Comparison of ENCODE assay signal across 8 mouse cellular contexts in genomic region chr8:84723571-84723900, GRCm38 (mm10). TPM values are rescaled to one million over a fixed set of nuclear protein-coding genes. Genes with fewer than 3 reads are reported as not detected.
DNase-seq lines count a peak whose midpoint lies in the region; ATAC-seq and TF ChIP-seq lines count a peak whose summit lies in the region.

No protein-coding gene starts in this region.

- DNase-seq in cerebellum, adult 2 months, result peak in 1 of 2 experiments; percentile 60
- DNase-seq in cerebellum, adult 11-12 months, result no peak
- peak; percentile 68 for DNase-seq in CD4-positive, CD25-positive, alpha-beta regulatory T cell, adult 2 months (ENCODE audit: low read depth, low spot score)
- DNase-seq in limb, embryonic 11.5 days (ENCODE audit: low spot score), result peak; percentile 64
- peak; percentile 71 for DNase-seq in naive thymus-derived CD4-positive, alpha-beta T cell, adult 2 months (ENCODE audit: low read depth)
- no peak for DNase-seq in gastrocnemius, adult 18-20 months (ENCODE audit: low spot score)
- no peak for DNase-seq in layer of hippocampus, postnatal 14 days (ENCODE audit: low spot score in 2 of 2)

- no peak for TF ChIP-seq POLR2A in cerebellum, adult 2 months (IDR thresholded peaks at IDR 0.05; ENCODE audit: borderline replicate concordance, insufficient read depth, low read length)

- H3K9me3 ChIP-seq in forebrain, embryonic 16.5 days (ENCODE audit: control insufficient read depth, low read length), result no peaks in the 10 kb centered on the region
- no peaks in the 10 kb centered on the region for H3K9me3 ChIP-seq in limb, embryonic 11.5 days (ENCODE audit: control insufficient read depth, low read length)

- 17% methylated on average over 7 of the region's 7 CpGs for whole genome bisulfite sequencing in cerebellum, adult 2 months
- WGBS in forebrain, embryonic 16.5 days, result 25% methylated on average over 7 of the region's 7 CpGs
- WGBS in limb, embryonic 11.5 days, result 13% methylated on average over 7 of the region's 7 CpGs

- TF ChIP-seq CTCF in cerebellum, adult 2 months (IDR thresholded peaks at IDR 0.05; ENCODE audit: borderline replicate concordance, insufficient read depth, low read depth, low read length), result no peak

- H3K4me1 ChIP-seq in cerebellum, adult 2 months (ENCODE audit: control insufficient read depth, insufficient read depth, low read length), result peaks cover 67% of the 10 kb centered on the region
- H3K4me1 ChIP-seq in forebrain, embryonic 16.5 days (replicated peaks; ENCODE audit: control insufficient read depth, insufficient read depth, low read length), result peaks cover 47% of the 10 kb centered on the region
- H3K4me1 ChIP-seq in limb, embryonic 11.5 days (ENCODE audit: control insufficient read depth, insufficient read depth, low read length), result peaks cover 59% of the 10 kb centered on the region

- H3K4me2 ChIP-seq in forebrain, embryonic 16.5 days (ENCODE audit: low read length), result no peak overlapping the region
- H3K4me2 ChIP-seq in limb, embryonic 11.5 days (ENCODE audit: low read depth, severe bottlenecking), result peak overlapping the region; percentile 55

- ATAC-seq in forebrain, embryonic 16.5 days, result no peak
- no peak for ATAC-seq in limb, embryonic 11.5 days (ENCODE audit: insufficient number of reproducible peaks, low FRiP score, low TSS enrichment, low read depth)

- H3K27me3 ChIP-seq in cerebellum, adult 2 months (ENCODE audit: control insufficient read depth, insufficient read depth, low read length), result no peaks in the 10 kb centered on the region
- H3K27me3 ChIP-seq in forebrain, embryonic 16.5 days (replicated peaks; ENCODE audit: control insufficient read depth, insufficient read depth, low read length), result no peaks in the 10 kb centered on the region
- H3K27me3 ChIP-seq in limb, embryonic 11.5 days (ENCODE audit: control insufficient read depth, insufficient read depth, low read length), result 0 out of 2 replicates have a peak, but pooled peaks cover 3% of the 10 kb centered on the region

- peak overlapping the region; percentile 88 for H3K27ac ChIP-seq in cerebellum, adult 2 months (ENCODE audit: insufficient read depth, low read length)
- peak overlapping the region; percentile 93 for H3K27ac ChIP-seq in forebrain, embryonic 16.5 days (ENCODE audit: low read length)
- H3K27ac ChIP-seq in limb, embryonic 11.5 days (replicated peaks; ENCODE audit: low read depth, low read length), result peak overlapping the region; percentile 99

- peaks cover 16% of the 10 kb centered on the region for H3K36me3 ChIP-seq in forebrain, embryonic 16.5 days (ENCODE audit: control insufficient read depth, insufficient read depth)
- peaks cover 4% of the 10 kb centered on the region; the same call in 1 of the 2 replicates for H3K36me3 ChIP-seq in limb, embryonic 11.5 days (ENCODE audit: control insufficient read depth, insufficient read depth, low read length)

- H3K9ac ChIP-seq in forebrain, embryonic 16.5 days (replicated peaks; ENCODE audit: low read depth, low read length), result peak overlapping the region; percentile 14
- H3K9ac ChIP-seq in limb, embryonic 11.5 days (ENCODE audit: low read length), result peak overlapping the region; percentile 66

- no peak overlapping the region for H3K4me3 ChIP-seq in cerebellum, adult 2 months (replicated peaks; ENCODE audit: insufficient read depth, low read depth, low read length)
- H3K4me3 ChIP-seq in forebrain, embryonic 16.5 days (replicated peaks; ENCODE audit: low read length), result no peak overlapping the region
- peak overlapping the region; percentile 22; the same call in 1 of the 2 replicates for H3K4me3 ChIP-seq in limb, embryonic 11.5 days (ENCODE audit: low read depth, low read length)

RNA-seq across cellular contexts. Expression of gene G430095P16Rik, which starts 0.7 kb away (rescaled TPM):
- polyA plus RNA-seq in cerebellum, adult 2 months (2012; rRNA removed), result 0.27 and 0.33 TPM in 2 replicates
- 2.0 and 2.2 TPM in 2 replicates for polyA plus RNA-seq in forebrain, embryonic 16.5 days (2015; fragmentation: Nextera tagmentation; extraction: Ambion mirVana)
- 7.7 and 8.6 TPM in 2 replicates for polyA plus RNA-seq in limb, embryonic 11.5 days (2014; fragmentation: Nextera tagmentation; extraction: Ambion mirVana)
- under 1 TPM; 0.34 to 0.45 TPM for total RNA-seq in gastrocnemius, adult 18-20 months (2021)
- total RNA-seq in layer of hippocampus, postnatal 14 days (2021), result not detected

RNA-seq across cellular contexts. Expression of gene Lyl1, which starts 22.3 kb away (rescaled TPM):
- polyA plus RNA-seq in cerebellum, adult 2 months (2012; rRNA removed), result 1.7 TPM in 2 replicates
- polyA plus RNA-seq in forebrain, embryonic 16.5 days (2015; fragmentation: Nextera tagmentation; extraction: Ambion mirVana), result 2.6 and 2.9 TPM in 2 replicates
- polyA plus RNA-seq in limb, embryonic 11.5 days (2014; fragmentation: Nextera tagmentation; extraction: Ambion mirVana), result 3.9 and 4.8 TPM in 2 replicates
- total RNA-seq in gastrocnemius, adult 18-20 months (2021), result 1 to 10 TPM in 1 of 2 experiments, under 1 TPM in 1; 0.73 to 1.6 TPM
- 1 to 10 TPM; 3.4 to 4.2 TPM for total RNA-seq in layer of hippocampus, postnatal 14 days (2021)

RNA-seq across cellular contexts. Expression of gene Nacc1, which starts 35.9 kb away (rescaled TPM):
- 91.0 and 93.9 TPM in 2 replicates for polyA plus RNA-seq in cerebellum, adult 2 months (2012; rRNA removed)
- polyA plus RNA-seq in forebrain, embryonic 16.5 days (2015; fragmentation: Nextera tagmentation; extraction: Ambion mirVana), result 15.5 and 15.7 TPM in 2 replicates
- 26.4 and 26.7 TPM in 2 replicates for polyA plus RNA-seq in limb, embryonic 11.5 days (2014; fragmentation: Nextera tagmentation; extraction: Ambion mirVana)
- total RNA-seq in gastrocnemius, adult 18-20 months (2021), result 10 to 100 TPM; 19.3 to 22.8 TPM
- 10 to 100 TPM; 84.0 to 85.6 TPM for total RNA-seq in layer of hippocampus, postnatal 14 days (2021)

RNA-seq across cellular contexts. Expression of gene Trmt1, which starts 37.4 kb away (rescaled TPM):
- polyA plus RNA-seq in cerebellum, adult 2 months (2012; rRNA removed), result 144 and 148 TPM in 2 replicates
- polyA plus RNA-seq in forebrain, embryonic 16.5 days (2015; fragmentation: Nextera tagmentation; extraction: Ambion mirVana), result 63.4 and 73.3 TPM in 2 replicates
- 65.7 and 65.9 TPM in 2 replicates for polyA plus RNA-seq in limb, embryonic 11.5 days (2014; fragmentation: Nextera tagmentation; extraction: Ambion mirVana)
- total RNA-seq in gastrocnemius, adult 18-20 months (2021), result 10 to 100 TPM; 47.0 to 51.4 TPM
- 10 to 100 TPM; 82.9 to 97.3 TPM for total RNA-seq in layer of hippocampus, postnatal 14 days (2021)

Comparison
In these comparisons a context has a peak if more than half of its experiments do, and no peak if none do; other contexts are left out.
1. DNase-seq: peak in CD4-positive, CD25-positive, alpha-beta regulatory T cell, adult 2 months (single experiment), limb, embryonic 11.5 days (single experiment) and naive thymus-derived CD4-positive, alpha-beta T cell, adult 2 months (single experiment); none in cerebellum, adult 11-12 months (single experiment), gastrocnemius, adult 18-20 months (single experiment) and layer of hippocampus, postnatal 14 days (0 of 2).
2. Peak in every context shown above with its lines, with median percentiles within 50 percentile points of each other: H3K27ac ChIP-seq.